In genomic region chr1:36149411-36149810, GRCm38 (mm10) we compare ENCODE assay signal across 9 mouse cellular contexts.
DNase-seq lines count a peak whose midpoint lies in the region; ATAC-seq lines count a peak whose summit lies in the region.
"Had no signal": no experiment of that assay in that cellular context is flagged by ENCODE, and none has a peak within 500 bp of the region (broad histone marks: within the 10 kb centered on the region; RNA-seq: fewer than 3 reads in every experiment).

No protein-coding gene starts in this region.

- no peak overlapping the region for H3K4me2 ChIP-seq in forebrain, embryonic 14.5 days (ENCODE audit: low read length)
- H3K4me2 ChIP-seq in forebrain, embryonic 12.5 days = no peak overlapping the region
- H3K4me2 ChIP-seq in embryonic facial prominence, embryonic 11.5 days (ENCODE audit: low read depth, low read length) = no peak overlapping the region
- H3K4me2 ChIP-seq: neural tube, embryonic 13.5 days had no signal

- peaks cover 95% of the 10 kb centered on the region for H3K36me3 ChIP-seq in forebrain, embryonic 14.5 days (ENCODE audit: control insufficient read depth, insufficient read depth, low read length)
- H3K36me3 ChIP-seq in forebrain, embryonic 12.5 days (replicated peaks) = peaks cover 88% of the 10 kb centered on the region
- peaks cover 2% of the 10 kb centered on the region for H3K36me3 ChIP-seq in embryonic facial prominence, embryonic 11.5 days (replicated peaks; ENCODE audit: control insufficient read depth, insufficient read depth, low read depth, low read length)

- H3K4me3 ChIP-seq in forebrain, embryonic 14.5 days (ENCODE audit: low read depth, low read length) = no peak overlapping the region
- no peak overlapping the region for H3K4me3 ChIP-seq in forebrain, embryonic 12.5 days (replicated peaks)
- no peak overlapping the region for H3K4me3 ChIP-seq in embryonic facial prominence, embryonic 11.5 days (ENCODE audit: low read depth, low read length)
- H3K4me3 ChIP-seq: neural tube, embryonic 13.5 days had no signal

- H3K4me1 ChIP-seq in forebrain, embryonic 14.5 days (ENCODE audit: control insufficient read depth, insufficient read depth, low read length) = no peaks in the 10 kb centered on the region
- no peaks in the 10 kb centered on the region for H3K4me1 ChIP-seq in forebrain, embryonic 12.5 days
- no peaks in the 10 kb centered on the region for H3K4me1 ChIP-seq in embryonic facial prominence, embryonic 11.5 days (ENCODE audit: control insufficient read depth, insufficient read depth, low read length)
- H3K4me1 ChIP-seq: neural tube, embryonic 13.5 days had no signal

- no peaks in the 10 kb centered on the region for H3K9me3 ChIP-seq in forebrain, embryonic 14.5 days (replicated peaks; ENCODE audit: control insufficient read depth, low read length)
- no peaks in the 10 kb centered on the region for H3K9me3 ChIP-seq in forebrain, embryonic 12.5 days
- no peaks in the 10 kb centered on the region for H3K9me3 ChIP-seq in embryonic facial prominence, embryonic 11.5 days (replicated peaks; ENCODE audit: control insufficient read depth, low read length)
- H3K9me3 ChIP-seq: neural tube, embryonic 13.5 days had no signal

- H3K27ac ChIP-seq in forebrain, embryonic 14.5 days (ENCODE audit: low read depth, low read length) = no peak overlapping the region
- H3K27ac ChIP-seq in forebrain, embryonic 12.5 days = no peak overlapping the region
- H3K27ac ChIP-seq in embryonic facial prominence, embryonic 11.5 days (replicated peaks; ENCODE audit: low read depth, low read length) = no peak overlapping the region
- H3K27ac ChIP-seq: neural tube, embryonic 13.5 days had no signal

- no peaks in the 10 kb centered on the region for H3K27me3 ChIP-seq in forebrain, embryonic 14.5 days (replicated peaks; ENCODE audit: control insufficient read depth, insufficient read depth, low read length)
- H3K27me3 ChIP-seq in forebrain, embryonic 12.5 days = no peaks in the 10 kb centered on the region
- H3K27me3 ChIP-seq in embryonic facial prominence, embryonic 11.5 days (ENCODE audit: control insufficient read depth, insufficient read depth, low read length) = no peaks in the 10 kb centered on the region
- H3K27me3 ChIP-seq: neural tube, embryonic 13.5 days had no signal

- 82% methylated on average over 1 of the region's 1 CpGs for WGBS in forebrain, embryonic 14.5 days
- 79% methylated on average over 1 of the region's 1 CpGs for WGBS in forebrain, embryonic 12.5 days
- 74% methylated on average over 1 of the region's 1 CpGs for WGBS in embryonic facial prominence, embryonic 11.5 days

- ATAC-seq in forebrain, embryonic 14.5 days = no peak; the same call in 1 of the 2 replicates
- no peak for ATAC-seq in forebrain, embryonic 12.5 days (ENCODE audit: low FRiP score)
- ATAC-seq in embryonic facial prominence, embryonic 11.5 days (replicated peaks; ENCODE audit: insufficient number of reproducible peaks, low FRiP score, low TSS enrichment, low read depth) = no peak
- peak; percentile 96 for ATAC-seq in megakaryocyte progenitor cell, adult 5-6 weeks (replicated peaks; ENCODE audit: poor library complexity)

- peak; percentile 24 for DNase-seq in forebrain, embryonic 14.5 days (ENCODE audit: low spot score)
- peak; percentile 27 for DNase-seq in right cerebral cortex, postnatal 4 days
- DNase-seq in right cerebral cortex, postnatal 25 days = no peak
- peak; percentile 19 for DNase-seq in embryonic facial prominence, embryonic 11.5 days (ENCODE audit: low spot score)
- DNase-seq in urinary bladder, postnatal 14 days (ENCODE audit: low spot score) = no peak
- no peak for DNase-seq in right cerebral cortex, adult 18-20 months

- no peak overlapping the region for H3K9ac ChIP-seq in forebrain, embryonic 14.5 days (ENCODE audit: low read length)
- H3K9ac ChIP-seq in forebrain, embryonic 12.5 days = no peak overlapping the region
- H3K9ac ChIP-seq in embryonic facial prominence, embryonic 11.5 days (replicated peaks; ENCODE audit: low read length) = no peak overlapping the region
- H3K9ac ChIP-seq: neural tube, embryonic 13.5 days had no signal

Comparison
In these comparisons a context has a peak if more than half of its experiments do, and no peak if none do; other contexts are left out.
1. DNase-seq: peak in forebrain, embryonic 14.5 days (single experiment), right cerebral cortex, postnatal 4 days (single experiment) and embryonic facial prominence, embryonic 11.5 days (single experiment); none in right cerebral cortex, postnatal 25 days (single experiment), urinary bladder, postnatal 14 days (single experiment) and right cerebral cortex, adult 18-20 months (single experiment).